Mouse (Mus musculus) gastrocnemius, adult 2 months (tissue): ENCODE results near the gene Cntln. TPM values are rescaled to one million over a fixed set of nuclear protein-coding genes. Genes with fewer than 3 reads are reported as not detected.

Experiments
- DNase-seq: peaks from one replicate; pipeline ENCODE4 v3.0.0; 2022
- H3K27ac ChIP-seq: fragments of 200-600 bp; 2 replicates; pipeline ENCODE4 v1.8.1; 2022; ENCODE audit warnings: mild to moderate bottlenecking
- H3K4me3 ChIP-seq: fragments of 200-600 bp; 2 replicates; pipeline ENCODE4 v1.8.1; 2022; ENCODE audit warnings: mild to moderate bottlenecking, moderate library complexity
- CTCF ChIP-seq: fragments of 200-600 bp; IDR thresholded peaks from 2 replicates; pipeline ENCODE4 v1.8.1; 2022; ENCODE audit warnings: antibody characterized with exemption, mild to moderate bottlenecking, moderate library complexity
- intact Hi-C: fragments of 180-260 bp; cut with DNase I; formaldehyde crosslinking; loops from one replicate; pipeline ENCODE4 v1.15.1; 2025
- long read RNA-seq, 2 experiments: library from polyadenylated mRNA; stranded (forward); transcript quantifications; one replicate each; pipeline ENCODE4 v2.0.0; 2021
- total RNA-seq, 2 experiments: library from RNA; stranded (reverse); gene quantifications; 2 replicates each; pipeline ENCODE4 v1.2.3; 2021

Gene Cntln
- total RNA-seq, result 1 to 10 TPM in 1 of 2 experiments, under 1 TPM in 1; 0.99 to 1.5 TPM
- long read RNA-seq, experiment 1, full-length matches to known transcripts, result 3 of 3 reads
- long read RNA-seq, experiment 1, partial matches to known transcripts, result 0 of 3 reads
- long read RNA-seq, experiment 1, other reads (novel, unspliced or antisense), result 0 of 3 reads
- long read RNA-seq, experiment 2, partial matches to known transcripts, result 0 of 1 reads
- long read RNA-seq, experiment 2, other reads (novel, unspliced or antisense), result 1 of 1 reads

- peak; percentile 13; the same call in 1 of the 2 replicates for TF ChIP-seq CTCF
- peak within 1 kb of the TSS; percentile 93 for H3K27ac ChIP-seq
Measured at GRCm38 (mm10) chr4:84884111-84884538, at the start of gene Cntln. TSS of gene Cntln (plus strand) at chr4:84884309.

GRCm38 (mm10) chr4:84836979-84837378 lies 47.1 kb upstream of the Cntln start:
- no peak for DNase-seq
- Histone ChIP-seq H3K27ac (no peak overlapping the region), H3K4me3 (no peak overlapping the region)
- TF ChIP-seq CTCF, result peak; percentile 70
- intact Hi-C loops, result no loop called here

More at GRCm38 (mm10) chr4:84884111-84884538, at the start of gene Cntln:
- peak; percentile 98 for DNase-seq
- intact Hi-C loops, result no loop called here
- H3K4me3 ChIP-seq, result peak within 1 kb of the TSS; percentile 79

GRCm38 (mm10) chr4:84838545-84838944 lies 45.6 kb upstream of the Cntln start:
- intact Hi-C loops, result no loop called here
- no peak overlapping the region for H3K27ac ChIP-seq
- TF ChIP-seq CTCF, result no peak
- H3K4me3 ChIP-seq, result no peak overlapping the region
- no peak for DNase-seq

- intact Hi-C loops, result no loop called here
- TF ChIP-seq CTCF, result no peak
- H3K27ac ChIP-seq, result no peak overlapping the region
- DNase-seq, result no peak
- no peak overlapping the region for H3K4me3 ChIP-seq
Measured at GRCm38 (mm10) chr4:84839466-84839865, 44.6 kb upstream of the Cntln start.

- Histone ChIP-seq H3K27ac (no peak overlapping the region), H3K4me3 (no peak overlapping the region)
- intact Hi-C loops, result no loop called here
- no peak for DNase-seq
- peak; percentile 25; the same call in 1 of the 2 replicates for TF ChIP-seq CTCF
Measured at GRCm38 (mm10) chr4:84857588-84857987, 26.5 kb upstream of the Cntln start.

GRCm38 (mm10) chr4:84876347-84876746 lies 7.8 kb upstream of the Cntln start:
- DNase-seq, result no peak
- Histone ChIP-seq H3K4me3 (no peak overlapping the region), H3K27ac (no peak overlapping the region)
- peak; percentile 68 for TF ChIP-seq CTCF
- intact Hi-C loops, result loop anchor here (2.0 kb wide), 1 partner anchor 220 kb away; no protein-coding TSS in a partner anchor

- no peak for TF ChIP-seq CTCF
- peak; percentile 23 for DNase-seq
- Histone ChIP-seq H3K27ac (peak overlapping the region; percentile 93), H3K4me3 (peak overlapping the region; percentile 79)
- intact Hi-C loops, result no loop called here
Measured at GRCm38 (mm10) chr4:84883646-84884045, 463 bp upstream of the Cntln start.

- intact Hi-C loops, result no loop called here
- TF ChIP-seq CTCF, result no peak
- DNase-seq, result peak; percentile 70
- Histone ChIP-seq H3K27ac (peak overlapping the region; percentile 93), H3K4me3 (peak overlapping the region; percentile 79)
Measured at GRCm38 (mm10) chr4:84884539-84885270, 596 bp downstream of the Cntln start.

GRCm38 (mm10) chr4:84885271-84885540 lies 1.1 kb downstream of the Cntln start:
- DNase-seq, result no peak
- peak overlapping the region; percentile 93 for H3K27ac ChIP-seq
- TF ChIP-seq CTCF, result no peak
- intact Hi-C loops, result no loop called here
- H3K4me3 ChIP-seq, result peak overlapping the region; percentile 79

- no peak for DNase-seq
- Histone ChIP-seq H3K27ac (no peak overlapping the region), H3K4me3 (no peak overlapping the region)
- intact Hi-C loops, result no loop called here
- no peak for TF ChIP-seq CTCF
Measured at GRCm38 (mm10) chr4:84918393-84918792, 34.3 kb downstream of the Cntln start.

GRCm38 (mm10) chr4:84934342-84934929 lies 50.3 kb downstream of the Cntln start:
- Histone ChIP-seq H3K4me3 (no peak overlapping the region), H3K27ac (no peak overlapping the region)
- intact Hi-C loops, result no loop called here
- TF ChIP-seq CTCF, result no peak
- no peak for DNase-seq

- Histone ChIP-seq H3K4me3 (no peak overlapping the region), H3K27ac (no peak overlapping the region)
- DNase-seq, result no peak
- intact Hi-C loops, result no loop called here
- no peak for TF ChIP-seq CTCF
Measured at GRCm38 (mm10) chr4:84942059-84942458, 58.0 kb downstream of the Cntln start.

GRCm38 (mm10) chr4:84942651-84943050 lies 58.5 kb downstream of the Cntln start:
- intact Hi-C loops, result no loop called here
- Histone ChIP-seq H3K27ac (no peak overlapping the region), H3K4me3 (no peak overlapping the region)
- TF ChIP-seq CTCF, result no peak
- DNase-seq, result no peak

- Histone ChIP-seq H3K4me3 (no peak overlapping the region), H3K27ac (no peak overlapping the region)
- DNase-seq, result no peak
- no peak for TF ChIP-seq CTCF
- intact Hi-C loops, result no loop called here
Measured at GRCm38 (mm10) chr4:84944100-84944499, 60.0 kb downstream of the Cntln start.
